Mouse (Mus musculus): ENCODE data around the gene Spc25.

The Spc25 gene

GRCm38 (mm10) chr2:69205791-69206351 is at the start of gene Spc25:
Gene Spc25, minus strand, starts transcription at chr2:69206194.
- peak; percentile 91 for DNase-seq (ENCODE audit: low read depth)

GRCm38 (mm10) chr2:69248221-69248755 is 42.3 kb upstream of the Spc25 start:
- no peak for DNase-seq (ENCODE audit: low read depth)

- no peak for DNase-seq (ENCODE audit: low read depth)
Observed at GRCm38 (mm10) chr2:69247081-69247480, 41.1 kb upstream of the Spc25 start.

GRCm38 (mm10) chr2:69244924-69245323 is 38.9 kb upstream of the Spc25 start:
- DNase-seq (ENCODE audit: low read depth): no peak

GRCm38 (mm10) chr2:69239315-69239714 is 33.3 kb upstream of the Spc25 start:
- no peak for DNase-seq (ENCODE audit: low read depth)

- DNase-seq (ENCODE audit: low read depth): no peak
Observed at GRCm38 (mm10) chr2:69234976-69235678, 29.1 kb upstream of the Spc25 start.

GRCm38 (mm10) chr2:69232101-69232500 is 26.1 kb upstream of the Spc25 start:
- no peak for DNase-seq (ENCODE audit: low read depth)

- no peak for DNase-seq (ENCODE audit: low read depth)
Observed at GRCm38 (mm10) chr2:69230137-69230536, 24.1 kb upstream of the Spc25 start.

GRCm38 (mm10) chr2:69228635-69229034 is 22.6 kb upstream of the Spc25 start:
- no peak for DNase-seq (ENCODE audit: low read depth)

- no peak for DNase-seq (ENCODE audit: low read depth)
Observed at GRCm38 (mm10) chr2:69226876-69227275, 20.9 kb upstream of the Spc25 start.

- no peak for DNase-seq (ENCODE audit: low read depth)
Observed at GRCm38 (mm10) chr2:69224724-69225123, 18.7 kb upstream of the Spc25 start.

- no peak for DNase-seq (ENCODE audit: low read depth)
Observed at GRCm38 (mm10) chr2:69222815-69223214, 16.8 kb upstream of the Spc25 start.

GRCm38 (mm10) chr2:69221868-69222416 is 15.9 kb upstream of the Spc25 start:
- no peak for DNase-seq (ENCODE audit: low read depth)

GRCm38 (mm10) chr2:69215242-69215641 is 9.2 kb upstream of the Spc25 start:
- DNase-seq (ENCODE audit: low read depth): no peak

- DNase-seq (ENCODE audit: low read depth): no peak
Observed at GRCm38 (mm10) chr2:69212652-69213051, 6.7 kb upstream of the Spc25 start.

- no peak for DNase-seq (ENCODE audit: low read depth)
Observed at GRCm38 (mm10) chr2:69210773-69211172, 4.8 kb upstream of the Spc25 start, which contains the start of gene G6pc2. Gene G6pc2, plus strand, starts transcription at chr2:69211073.

- no peak for DNase-seq (ENCODE audit: low read depth)
Observed at GRCm38 (mm10) chr2:69209684-69210083, 3.7 kb upstream of the Spc25 start.

GRCm38 (mm10) chr2:69206523-69206922 is 529 bp upstream of the Spc25 start:
- no peak for DNase-seq (ENCODE audit: low read depth)

GRCm38 (mm10) chr2:69205185-69205584 is 809 bp downstream of the Spc25 start:
- DNase-seq (ENCODE audit: low read depth): no peak

- no peak for DNase-seq (ENCODE audit: low read depth)
Observed at GRCm38 (mm10) chr2:69193555-69193954, 12.4 kb downstream of the Spc25 start.

GRCm38 (mm10) chr2:69191059-69191458 is 14.9 kb downstream of the Spc25 start:
- no peak for DNase-seq (ENCODE audit: low read depth)

GRCm38 (mm10) chr2:69189222-69189621 is 16.8 kb downstream of the Spc25 start:
- DNase-seq (ENCODE audit: low read depth): no peak

- DNase-seq (ENCODE audit: low read depth): no peak
Observed at GRCm38 (mm10) chr2:69188732-69189131, 17.3 kb downstream of the Spc25 start.

Data from c-Kit-positive CD71-positive TER-119-negative erythroid progenitor cells, embryonic 14.5 days (primary cell).